Mouse (Mus musculus) splenic B cell, adult 2 months (primary cell): ENCODE measurements at regions not wholly inside any gene's neighbourhood (a gene's known extent, or its start where the extent isn't known, plus 50 kb on each side); places are given as distances from the start of the nearest gene placed in this dataset.

Source experiments
- DNase-seq: peaks from one replicate; pipeline ENCODE4 v3.0.0-alpha.2; 2011; ENCODE audit warnings: low read depth, low spot score
- H3K27me3 ChIP-seq: 2 replicates; pipeline ENCODE4 v1.6.1; 2012; ENCODE audit warnings: mild to moderate bottlenecking, low read length, moderate library complexity, mixed read lengths; ENCODE audit not compliant: control insufficient read depth, poor library complexity, insufficient read depth, severe bottlenecking
- H3K36me3 ChIP-seq: 2 replicates; pipeline ENCODE4 v1.6.1; 2012; ENCODE audit warnings: mild to moderate bottlenecking, low read length, moderate library complexity, mixed read lengths; ENCODE audit not compliant: control insufficient read depth, poor library complexity, insufficient read depth, severe bottlenecking

DNA sequence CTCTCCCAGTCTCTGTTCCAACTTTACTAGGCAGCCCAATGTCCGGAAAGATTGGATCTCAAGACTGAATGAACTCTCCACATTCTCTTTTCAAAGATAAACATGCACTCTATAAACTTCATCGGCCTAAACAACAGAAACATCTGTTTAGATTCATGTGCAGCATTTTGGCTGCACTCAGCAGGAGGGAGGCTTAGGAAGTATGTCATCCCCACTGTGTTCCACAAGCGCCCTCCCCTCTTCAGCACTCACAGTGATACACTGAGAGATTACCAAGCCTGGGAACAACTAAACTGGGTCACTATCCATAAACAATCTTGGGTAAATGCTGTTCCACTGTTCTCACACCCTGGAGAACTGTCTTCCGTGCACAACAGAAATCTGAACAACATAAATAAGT lies 185.5 kb upstream of the Gm11114 start:
- Histone ChIP-seq H3K27me3 (no peaks in the 10 kb centered on the region), H3K36me3 (no peaks in the 10 kb centered on the region)
- DNase-seq, result no peak

GRCm38 (mm10) chr9:85134900-85135299 lies 177.7 kb upstream of the Gm11114 start:
- no peaks in the 10 kb centered on the region for H3K36me3 ChIP-seq

DNA sequence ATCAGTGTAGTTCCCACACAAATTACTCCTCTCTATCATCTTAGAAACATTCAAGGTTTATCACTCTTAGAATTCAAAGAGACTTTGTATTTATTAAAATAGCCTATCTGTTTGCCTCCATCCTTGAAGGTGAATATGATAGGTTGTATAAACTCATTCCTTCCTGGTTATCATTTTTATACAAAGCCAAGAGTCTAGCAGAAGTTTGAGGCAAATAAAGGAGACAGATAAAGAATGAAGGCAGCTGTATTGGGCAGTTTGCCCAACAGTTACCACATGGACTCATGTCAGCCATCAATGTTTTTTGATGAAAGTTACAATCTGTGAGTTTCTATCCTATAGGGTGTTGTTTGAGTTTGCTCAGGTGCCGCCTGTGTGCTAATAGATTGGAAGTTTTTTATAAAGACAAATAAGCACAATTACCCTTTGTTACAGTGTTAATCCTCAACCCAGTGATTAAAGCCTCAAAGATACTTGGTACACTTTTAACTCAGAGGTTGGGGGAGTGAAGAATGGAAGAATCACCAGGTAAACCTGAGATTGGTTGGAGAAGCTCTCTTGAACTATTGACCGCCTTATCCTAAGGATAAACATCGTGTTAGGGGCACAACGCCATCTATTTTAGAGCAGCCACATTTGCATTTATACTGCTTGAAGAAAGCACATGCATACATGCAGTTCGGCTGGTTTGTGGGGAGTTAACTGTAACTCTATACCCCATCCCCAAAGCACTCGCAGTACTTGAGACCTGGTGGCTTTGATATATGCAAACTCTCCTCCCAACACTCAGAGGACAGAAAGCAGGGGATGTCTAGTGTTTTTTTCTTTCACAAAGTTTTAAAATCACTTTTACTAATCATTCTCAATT lies 175.6 kb upstream of the Gm11114 start:
- no peak for DNase-seq
- Histone ChIP-seq H3K27me3 (no peaks in the 10 kb centered on the region), H3K36me3 (no peaks in the 10 kb centered on the region)

More at GRCm38 (mm10) chr9:85134900-85135299, 177.7 kb upstream of the Gm11114 start:
- no peaks in the 10 kb centered on the region for H3K27me3 ChIP-seq
- DNase-seq, result no peak

- no peaks in the 10 kb centered on the region for H3K27me3 ChIP-seq
- DNase-seq, result no peak
- H3K36me3 ChIP-seq, result no peaks in the 10 kb centered on the region
Observed at GRCm38 (mm10) chr9:85139891-85140290, 172.7 kb upstream of the Gm11114 start.

DNA sequence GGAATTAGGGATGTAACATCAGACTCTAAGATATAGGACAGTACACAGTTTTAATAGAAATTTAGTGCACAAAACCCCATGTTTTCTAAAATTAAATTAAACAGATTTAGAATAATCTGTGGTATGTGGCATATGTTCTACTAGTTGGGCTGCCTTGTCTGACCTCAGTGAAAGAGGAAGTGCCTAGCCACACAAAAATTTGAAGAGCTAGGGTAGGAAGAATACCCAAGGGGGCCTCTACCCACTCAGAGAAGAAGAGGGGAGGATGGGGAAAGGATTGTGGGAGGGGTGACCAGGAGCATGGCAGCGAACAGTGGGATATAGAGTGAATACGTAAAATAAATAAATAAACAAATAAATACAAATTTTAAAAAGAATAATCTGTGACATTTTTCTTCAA lies 168.2 kb upstream of the Gm11114 start:
- H3K27me3 ChIP-seq, result no peaks in the 10 kb centered on the region
- peak; percentile 3 for DNase-seq
- H3K36me3 ChIP-seq, result no peaks in the 10 kb centered on the region

- H3K36me3 ChIP-seq, result no peaks in the 10 kb centered on the region
- H3K27me3 ChIP-seq, result no peaks in the 10 kb centered on the region
- no peak for DNase-seq
Observed at GRCm38 (mm10) chr9:85165632-85166031, 146.9 kb upstream of the Gm11114 start.

- no peak for DNase-seq
- Histone ChIP-seq H3K27me3 (no peaks in the 10 kb centered on the region), H3K36me3 (no peaks in the 10 kb centered on the region)
Observed at GRCm38 (mm10) chr9:85167243-85167642, 145.3 kb upstream of the Gm11114 start.

DNA sequence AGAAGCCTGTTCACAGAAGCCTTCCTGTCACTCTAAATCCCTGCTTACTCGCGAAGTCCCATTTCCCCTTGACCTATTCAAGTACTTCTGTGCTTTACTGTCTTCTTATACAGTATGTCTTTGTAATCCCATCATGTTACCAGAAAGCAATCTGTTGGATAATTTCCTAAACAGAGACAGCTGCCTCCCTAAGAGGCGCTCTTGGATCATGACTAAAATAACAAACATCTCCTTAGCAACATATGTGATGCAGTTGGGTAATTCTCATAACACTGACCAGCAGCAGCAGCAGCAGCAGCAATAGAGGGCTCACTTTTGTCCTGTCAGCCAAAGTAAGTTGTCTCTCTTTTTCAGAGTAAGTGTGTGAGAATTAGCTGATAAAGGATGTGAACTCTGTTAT lies 138.1 kb upstream of the Gm11114 start:
- Histone ChIP-seq H3K27me3 (no peaks in the 10 kb centered on the region), H3K36me3 (no peaks in the 10 kb centered on the region)
- DNase-seq, result no peak

GRCm38 (mm10) chr9:85201202-85201601 lies 111.4 kb upstream of the Gm11114 start:
- Histone ChIP-seq H3K27me3 (no peaks in the 10 kb centered on the region), H3K36me3 (no peaks in the 10 kb centered on the region)
- no peak for DNase-seq

DNA sequence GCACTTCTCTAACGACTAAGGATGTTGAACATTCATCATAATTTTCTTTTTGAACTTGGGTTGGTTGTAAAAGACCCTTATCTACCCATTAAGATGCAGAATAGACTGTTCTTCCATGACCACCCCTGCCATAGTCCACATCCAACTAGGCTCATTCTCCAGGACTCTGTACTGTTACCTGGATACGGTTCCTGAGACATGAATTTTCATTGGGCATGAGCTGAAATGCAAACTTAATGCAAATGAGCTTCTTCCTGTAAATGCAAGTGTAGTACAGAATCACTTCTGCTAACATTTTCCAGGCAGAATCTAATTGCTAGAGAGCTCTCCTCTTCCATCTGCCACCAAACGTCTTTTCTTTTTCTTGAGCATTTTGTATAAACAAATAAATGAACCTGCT lies 87.7 kb upstream of the Gm11114 start:
- no peaks in the 10 kb centered on the region for H3K36me3 ChIP-seq
- no peaks in the 10 kb centered on the region for H3K27me3 ChIP-seq
- no peak for DNase-seq
